Mouse (Mus musculus) lung, postnatal 0 days (tissue): ENCODE results near the gene Ifit1bl2. TPM values are rescaled to one million over a fixed set of nuclear protein-coding genes. Genes with fewer than 3 reads are reported as not detected.
A peak's percentile ranks its signal among the peaks of the same experiment; 100 is the strongest.

ENCODE experiments used
- ATAC-seq: fragments of 200-750 bp; cut with Nextera tagmentation; 2 replicates; pipeline ENCODE4 v1.8.0; 2017; ENCODE audit warnings: moderate library complexity
- DNase-seq: peaks from one replicate; pipeline ENCODE4 v3.0.0-alpha.2; 2016; ENCODE audit warnings: low spot score
- H3K27ac ChIP-seq: fragments of 300-500 bp; sonication (generic); 2 replicates; pipeline ENCODE4 v1.5.1; 2014; ENCODE audit warnings: antibody characterized with exemption, mild to moderate bottlenecking, low read length, mixed read lengths
- H3K27me3 ChIP-seq: fragments of 300-500 bp; sonication (generic); replicated peaks from 2 replicates; pipeline ENCODE4 v1.6.1; 2014; ENCODE audit warnings: low read length, mixed read lengths; ENCODE audit not compliant: insufficient read depth
- H3K36me3 ChIP-seq: fragments of 300-500 bp; sonication (generic); 2 replicates; pipeline ENCODE4 v1.6.1; 2014; ENCODE audit warnings: low read length, mixed read lengths; ENCODE audit not compliant: insufficient read depth
- H3K4me1 ChIP-seq: fragments of 300-500 bp; sonication (generic); 2 replicates; pipeline ENCODE4 v1.6.1; 2014; ENCODE audit warnings: antibody characterized with exemption, low read depth, low read length, mixed read lengths; ENCODE audit not compliant: insufficient read depth
- H3K4me2 ChIP-seq: fragments of 300-500 bp; sonication (generic); replicated peaks from 2 replicates; pipeline ENCODE4 v1.6.1; 2014; ENCODE audit warnings: low read depth, mild to moderate bottlenecking, low read length, moderate library complexity, mixed read lengths
- H3K4me3 ChIP-seq: fragments of 300-500 bp; sonication (generic); 2 replicates; pipeline ENCODE4 v1.5.1; 2014; ENCODE audit warnings: low read depth, low read length
- H3K9ac ChIP-seq: fragments of 300-500 bp; sonication (generic); replicated peaks from 2 replicates; pipeline ENCODE4 v1.6.1; 2014; ENCODE audit warnings: low read depth, mild to moderate bottlenecking
- H3K9me3 ChIP-seq: fragments of 300-500 bp; sonication (generic); 2 replicates; pipeline ENCODE4 v1.6.1; 2016; ENCODE audit warnings: low read length, mixed read lengths
- CTCF ChIP-seq: IDR thresholded peaks from 2 replicates; pipeline ENCODE4 v1.5.1; 2016; ENCODE audit warnings: antibody characterized with exemption, mild to moderate bottlenecking
- EP300 ChIP-seq: IDR thresholded peaks from 2 replicates; pipeline ENCODE4 v1.6.1; 2016; ENCODE audit warnings: antibody characterized with exemption, mild to moderate bottlenecking, control low read depth
- WGBS: fragments of 180-500 bp; shearing (Covaris S2); extraction: QIAGEN DNeasy Blood & Tissue Kit; methylation state at CpG from one replicate; pipeline ENCODE4 v1.1.7; 2014; 5-methylcytosine and 5-hydroxymethylcytosine counted together
- polyA plus RNA-seq: library from polyadenylated mRNA; unstranded; fragments of >200 nt; fragmentation: Nextera tagmentation; extraction: Ambion mirVana; gene quantifications from 2 replicates; pipeline ENCODE4 v1.2.1, GENCODE M21; 2015

Ifit1bl2 gene
- polyA plus RNA-seq, 1 experiment from 2014 or later: 0.54 TPM

DNA sequence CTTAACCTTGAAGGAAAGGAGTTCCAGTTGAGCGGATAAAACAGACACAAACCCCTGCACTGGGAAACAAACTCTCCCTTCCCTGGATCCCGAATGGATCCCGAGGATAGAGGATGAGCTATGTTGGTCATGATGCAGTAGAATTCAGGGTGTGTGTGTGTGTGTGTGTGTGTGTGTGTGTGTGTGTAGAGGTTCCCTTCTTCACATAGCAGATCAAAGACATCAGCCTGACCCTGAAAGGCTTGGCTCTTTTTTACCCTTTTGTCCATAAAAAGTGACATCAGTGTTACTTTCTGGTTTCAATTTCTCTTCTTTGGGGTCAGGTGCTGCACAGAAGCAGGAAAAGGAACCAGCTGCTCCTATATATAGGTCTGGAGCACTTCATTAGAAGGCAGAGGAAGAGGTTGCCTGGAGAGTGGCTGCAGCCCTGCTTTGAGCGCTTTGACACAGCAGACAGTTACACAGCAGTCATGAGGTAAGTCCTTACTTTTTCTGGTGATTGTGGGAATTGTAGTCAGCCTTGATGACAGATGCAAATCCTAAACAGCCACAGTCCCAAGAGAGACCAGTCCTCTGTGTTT lies 70.6 kb downstream of the Ifit1bl2 start:
- H3K4me1 ChIP-seq: peaks cover 8% of the 10 kb centered on the region; the same call in 1 of the 2 replicates
- H3K36me3 ChIP-seq: 0 out of 2 replicates have a peak, but pooled peaks cover 4% of the 10 kb centered on the region
- H3K27me3 ChIP-seq: no peaks in the 10 kb centered on the region
- DNase-seq (peak; percentile 8), ATAC-seq (0 out of 2 replicates have a peak, but pooled peaks have one; percentile 33)
- WGBS: 73% methylated on average over 4 of the region's 4 CpGs
- no peak overlapping the region for H3K4me2 ChIP-seq
- no peak overlapping the region for H3K9ac ChIP-seq
- H3K27ac ChIP-seq: no peak overlapping the region
- TF ChIP-seq CTCF (no peak), EP300 (no peak)
- H3K9me3 ChIP-seq: no peaks in the 10 kb centered on the region
- H3K4me3 ChIP-seq: no peak overlapping the region

DNA sequence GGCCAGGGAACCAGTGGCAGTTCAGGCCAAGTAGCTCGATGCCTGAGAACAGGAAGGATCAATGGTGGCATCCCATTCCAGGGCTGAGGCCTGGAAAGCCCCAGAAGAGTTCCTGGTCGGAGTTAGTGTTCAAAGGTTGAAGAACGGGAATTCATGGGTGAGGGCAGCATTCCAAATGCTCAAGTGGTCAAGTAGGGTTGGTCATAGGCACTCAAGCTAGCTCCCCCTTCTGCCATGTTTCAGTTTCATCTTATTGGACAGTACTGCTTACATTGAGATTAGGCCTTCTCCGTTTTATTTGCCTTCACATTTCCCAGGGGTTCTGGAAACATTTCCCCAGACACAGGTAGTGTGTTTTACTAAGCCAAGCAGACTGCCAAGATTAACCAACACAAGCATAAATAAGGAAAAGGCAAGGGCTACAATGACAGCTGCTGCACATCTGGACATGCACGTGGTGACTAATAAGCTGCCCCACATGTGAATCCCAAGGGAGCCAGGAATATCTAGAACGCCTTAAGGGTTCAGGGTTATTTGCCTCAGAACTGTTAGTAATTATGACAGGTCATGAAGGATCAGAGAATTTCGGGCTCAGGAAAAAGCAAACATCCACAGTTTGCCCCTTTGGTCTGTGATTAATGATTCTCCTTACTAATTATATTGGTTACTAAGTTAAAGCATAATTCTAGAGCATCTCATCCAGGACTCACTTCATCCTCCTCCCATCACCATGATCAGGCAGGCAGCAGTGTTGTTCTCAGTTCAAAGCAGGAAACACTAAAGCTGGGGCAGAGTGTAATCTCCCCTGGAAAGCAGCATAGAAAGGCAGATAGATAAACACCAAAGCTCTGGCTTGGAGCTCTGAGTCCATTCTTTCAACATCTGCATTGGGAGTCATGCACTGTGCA lies 71.3 kb downstream of the Ifit1bl2 start:
- Histone ChIP-seq H3K4me3 (no peak overlapping the region), H3K9ac (no peak overlapping the region), H3K4me2 (no peak overlapping the region), H3K27ac (peak overlapping the region; percentile 68), H3K9me3 (no peaks in the 10 kb centered on the region), H3K27me3 (no peaks in the 10 kb centered on the region), H3K36me3 (0 out of 2 replicates have a peak, but pooled peaks cover 4% of the 10 kb centered on the region), H3K4me1 (peaks cover 8% of the 10 kb centered on the region; the same call in 1 of the 2 replicates)
- ATAC-seq (peak; percentile 93), DNase-seq (peak; percentile 82)
- TF ChIP-seq EP300 (peak; percentile 85), CTCF (no peak; the same call in 1 of the 2 replicates)
- WGBS: 45% methylated on average over 7 of the region's 7 CpGs

Other genes with a start within 250 kb of the Ifit1bl2 start
- 1.2 and 1.7 TPM in 2 replicates for gene Ch25h, start 165.6 kb downstream of the Ifit1bl2 start, polyA plus RNA-seq
- 46.4 and 54.9 TPM in 2 replicates for gene Lipa, start 113.3 kb downstream of the Ifit1bl2 start, polyA plus RNA-seq
- gene Ifit2, start 90.0 kb downstream of the Ifit1bl2 start, polyA plus RNA-seq: 9.1 and 10.7 TPM in 2 replicates
- 7.1 and 9.6 TPM in 2 replicates for gene Ifit3, start 57.2 kb downstream of the Ifit1bl2 start, polyA plus RNA-seq
- 0.90 and 1.1 TPM in 2 replicates for gene Ifit1bl1, start 38.8 kb downstream of the Ifit1bl2 start, polyA plus RNA-seq
- 2.0 and 2.3 TPM in 2 replicates for gene Ifit3b, start 32.8 kb downstream of the Ifit1bl2 start, polyA plus RNA-seq
- 2.7 and 3.8 TPM in 2 replicates for gene Ifit1, start 128 bp upstream of the Ifit1bl2 start, polyA plus RNA-seq
- 8.4 and 9.4 TPM in 2 replicates for gene Slc16a12, start 106.5 kb upstream of the Ifit1bl2 start, polyA plus RNA-seq
- 5.6 and 8.1 TPM in 2 replicates for gene Pank1, start 238.7 kb upstream of the Ifit1bl2 start, polyA plus RNA-seq